Mouse (Mus musculus) testis, postnatal 10 days (tissue): ENCODE measurements around the gene Col9a2.

Source experiments
- DNase-seq: peaks from one replicate; pipeline ENCODE4 v3.0.0; 2021; ENCODE audit warnings: low spot score

Col9a2 gene

GRCm38 (mm10) chr4:121039331-121040115, at the start of gene Col9a2:
Col9a2 (plus strand) TSS chr4:121039385.
- DNase-seq: peak; percentile 54

- DNase-seq: no peak
These were observed 46.9 kb upstream of the Col9a2 start for GRCm38 (mm10) chr4:120992284-120992683.

GRCm38 (mm10) chr4:120993025-120993424, 46.2 kb upstream of the Col9a2 start:
- no peak for DNase-seq

- no peak for DNase-seq
These were observed 43.3 kb upstream of the Col9a2 start for GRCm38 (mm10) chr4:120995911-120996310.

GRCm38 (mm10) chr4:121001042-121001441, 38.1 kb upstream of the Col9a2 start:
- DNase-seq: no peak

- DNase-seq: no peak
These were observed 37.5 kb upstream of the Col9a2 start for GRCm38 (mm10) chr4:121001659-121002058.

GRCm38 (mm10) chr4:121002400-121003171, 36.6 kb upstream of the Col9a2 start:
- no peak for DNase-seq

GRCm38 (mm10) chr4:121003611-121004091, 35.5 kb upstream of the Col9a2 start:
- no peak for DNase-seq

- DNase-seq: no peak
These were observed 34.5 kb upstream of the Col9a2 start for GRCm38 (mm10) chr4:121004679-121005078.

GRCm38 (mm10) chr4:121007006-121007405, 32.2 kb upstream of the Col9a2 start:
- no peak for DNase-seq

- no peak for DNase-seq
These were observed 31.0 kb upstream of the Col9a2 start for GRCm38 (mm10) chr4:121008071-121008745.

GRCm38 (mm10) chr4:121009151-121009550, 30.0 kb upstream of the Col9a2 start:
- no peak for DNase-seq

- no peak for DNase-seq
These were observed 28.2 kb upstream of the Col9a2 start for GRCm38 (mm10) chr4:121010770-121011549.

GRCm38 (mm10) chr4:121014594-121015267, 24.5 kb upstream of the Col9a2 start:
- no peak for DNase-seq

- DNase-seq: no peak
These were observed 23.9 kb upstream of the Col9a2 start for GRCm38 (mm10) chr4:121015268-121015659.

GRCm38 (mm10) chr4:121016021-121016898, 22.9 kb upstream of the Col9a2 start:
- peak; percentile 67 for DNase-seq

- peak; percentile 100 for DNase-seq
These were observed 22.1 kb upstream of the Col9a2 start, which contains the start of gene Smap2 for GRCm38 (mm10) chr4:121016928-121017657. Smap2 (minus strand) TSS chr4:121017247.

- DNase-seq: no peak
These were observed 20.9 kb upstream of the Col9a2 start for GRCm38 (mm10) chr4:121018250-121018649.

GRCm38 (mm10) chr4:121020040-121020790, 19.0 kb upstream of the Col9a2 start:
- DNase-seq: no peak
